Mouse (Mus musculus) erythroblast, embryonic 14.5 days (primary cell): Measurements from ENCODE around the gene Nudt4. TPM values are rescaled to one million over a fixed set of nuclear protein-coding genes. Genes with fewer than 3 reads are reported as not detected.

Source experiments
- H3K27me3 ChIP-seq: 2 replicates; pipeline ENCODE4 v1.6.1; 2012; ENCODE audit warnings: inconsistent platforms; ENCODE audit not compliant: control insufficient read depth
- H3K36me3 ChIP-seq: 2 replicates; pipeline ENCODE4 v1.6.1; 2012; ENCODE audit warnings: mild to moderate bottlenecking, inconsistent platforms; ENCODE audit not compliant: control insufficient read depth
- H3K4me1 ChIP-seq: 2 replicates; pipeline ENCODE4 v1.6.1; 2012; ENCODE audit warnings: inconsistent platforms; ENCODE audit not compliant: control insufficient read depth
- H3K4me3 ChIP-seq: replicated peaks from 2 replicates; pipeline ENCODE3; 2012; ENCODE audit warnings: moderate library complexity, mild to moderate bottlenecking, inconsistent platforms
- H3K9me3 ChIP-seq: 2 replicates; pipeline ENCODE4 v1.6.1; 2012; ENCODE audit warnings: low read length, inconsistent platforms, mixed read lengths; ENCODE audit not compliant: control insufficient read depth
- GATA1 ChIP-seq: IDR thresholded peaks from 2 replicates; pipeline ENCODE4 v1.6.1; 2012; ENCODE audit warnings: low read length, inconsistent platforms, mixed read lengths
- TAL1 ChIP-seq: IDR thresholded peaks from 3 replicates; pipeline ENCODE4 v1.6.1; 2012; ENCODE audit warnings: low read length, inconsistent platforms, mixed read lengths
- polyA plus RNA-seq: library from polyadenylated mRNA; stranded (reverse); fragments of >175 nt; gene quantifications from 2 replicates; pipeline ENCODE4 v1.2.3, GENCODE M21; 2012

The Nudt4 gene
- polyA plus RNA-seq, 1 experiment: 28.8 TPM

DNA sequence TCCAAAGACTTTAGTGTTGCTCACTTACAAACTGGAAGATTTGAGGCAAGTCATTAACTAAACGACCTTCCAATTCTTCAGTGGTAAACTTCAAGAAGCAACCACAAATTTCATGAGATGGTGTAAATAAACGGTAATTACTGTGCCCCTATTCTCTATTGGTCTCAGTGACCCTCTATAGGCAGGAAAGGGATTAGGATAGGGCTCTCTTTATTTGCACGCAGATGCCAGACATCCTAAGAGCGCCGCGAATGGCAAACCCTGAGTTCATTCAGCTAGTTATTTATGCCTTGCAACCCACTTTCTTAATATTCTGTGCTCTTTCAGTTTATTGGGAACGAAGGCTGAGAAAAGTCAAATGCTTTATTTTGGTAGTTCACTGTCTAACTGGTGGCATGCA, 62.9 kb downstream of the Nudt4 start:
- no peaks in the 10 kb centered on the region for H3K27me3 ChIP-seq
- H3K9me3 ChIP-seq: no peaks in the 10 kb centered on the region
- peaks cover 26% of the 10 kb centered on the region for H3K4me1 ChIP-seq
- peaks cover 21% of the 10 kb centered on the region for H3K36me3 ChIP-seq
- H3K4me3 ChIP-seq: peak overlapping the region; percentile 82
- TF ChIP-seq TAL1 (no peak), GATA1 (no peak)

Other genes starting within 250 kb of the Nudt4 start
- gene Cradd, start 240.0 kb downstream of the Nudt4 start, polyA plus RNA-seq: 0.72 and 0.78 TPM in 2 replicates
- 0.54 and 0.94 TPM in 2 replicates for gene Socs2, start 147.0 kb downstream of the Nudt4 start, polyA plus RNA-seq
- gene Mrpl42, start 62.2 kb downstream of the Nudt4 start, polyA plus RNA-seq: 0.95 and 1.3 TPM in 2 replicates
- 4.4 and 6.9 TPM in 2 replicates for gene Ube2n, start 49.0 kb downstream of the Nudt4 start, polyA plus RNA-seq
- gene Anapc15-ps, start 109.3 kb upstream of the Nudt4 start, polyA plus RNA-seq: not detected in 2 replicates